Mouse (Mus musculus) cerebellum, adult 2 months (tissue): ENCODE measurements around the gene Fam69b.

ENCODE experiments used
- CTCF ChIP-seq: fragments of 200-500 bp; IDR thresholded peaks from 2 replicates; pipeline ENCODE4 v1.5.1; 2011; ENCODE audit warnings: low read depth, mild to moderate bottlenecking, control low read depth, low read length, moderate library complexity, borderline replicate concordance; ENCODE audit not compliant: insufficient read depth
- POLR2A ChIP-seq: fragments of 200-500 bp; IDR thresholded peaks from 2 replicates; pipeline ENCODE4 v1.6.1; 2011; ENCODE audit warnings: low read length, control low read depth, borderline replicate concordance; ENCODE audit not compliant: insufficient read depth

GRCm38 (mm10) chr2:26654687-26655086 lies 26.4 kb downstream of the Fam69b start:
- TF ChIP-seq CTCF (no peak), POLR2A (no peak)
